Mouse (Mus musculus) thymus, postnatal 36 days (tissue): ENCODE results near the gene Ppard.
"Not testable (repeated sequence)": the region's sequence is repeated elsewhere in the genome, so short reads cannot be mapped to it uniquely, and the experiment has no call there.

Experiments
- DNase-seq, 2 experiments: peaks; one replicate each; pipeline ENCODE4 v3.0.0; 2022; ENCODE audit warnings: mixed read lengths in 2 of 2

The Ppard gene

GRCm38 (mm10) chr17:28232475-28233060 lies at the start of gene Ppard:
Ppard (plus strand) TSS chr17:28232700.
- peak; percentile 97 to 99 for DNase-seq

DNA sequence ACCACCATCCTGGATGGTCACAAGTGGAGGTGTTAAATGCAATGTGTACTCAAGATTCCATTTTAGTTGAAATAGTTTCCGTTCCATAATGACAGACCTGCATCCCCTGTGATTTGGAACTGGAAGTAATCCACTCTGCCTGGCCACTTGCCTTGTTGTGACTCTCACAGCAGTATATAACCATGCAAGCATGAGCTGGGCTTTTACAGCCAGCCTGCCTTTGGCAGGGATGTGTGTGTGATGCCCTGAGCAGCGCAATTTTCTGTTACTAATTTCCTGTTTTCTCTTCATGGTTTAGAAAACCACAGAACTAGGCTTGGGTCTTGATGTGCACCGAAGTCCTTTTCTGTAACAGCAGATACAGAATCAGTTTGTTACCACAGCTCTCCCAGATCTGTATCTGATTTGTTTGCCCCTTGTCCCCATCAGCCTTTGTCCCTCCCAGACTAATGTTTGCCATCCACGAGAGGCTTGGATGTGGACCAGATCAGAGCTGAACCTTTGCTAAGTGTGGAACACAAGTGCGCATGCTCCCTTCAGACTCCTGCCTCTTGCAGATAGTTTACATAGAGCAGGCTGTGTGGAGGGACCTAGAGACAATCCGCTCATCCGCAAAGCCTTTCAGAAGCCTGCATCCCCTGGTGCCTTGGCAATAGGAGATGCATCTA lies 47.4 kb upstream of the Ppard start:
- no peak for DNase-seq

GRCm38 (mm10) chr17:28188313-28188712 lies 44.2 kb upstream of the Ppard start:
- DNase-seq: no peak

GRCm38 (mm10) chr17:28192754-28193153 lies 39.7 kb upstream of the Ppard start:
- no peak for DNase-seq

DNA sequence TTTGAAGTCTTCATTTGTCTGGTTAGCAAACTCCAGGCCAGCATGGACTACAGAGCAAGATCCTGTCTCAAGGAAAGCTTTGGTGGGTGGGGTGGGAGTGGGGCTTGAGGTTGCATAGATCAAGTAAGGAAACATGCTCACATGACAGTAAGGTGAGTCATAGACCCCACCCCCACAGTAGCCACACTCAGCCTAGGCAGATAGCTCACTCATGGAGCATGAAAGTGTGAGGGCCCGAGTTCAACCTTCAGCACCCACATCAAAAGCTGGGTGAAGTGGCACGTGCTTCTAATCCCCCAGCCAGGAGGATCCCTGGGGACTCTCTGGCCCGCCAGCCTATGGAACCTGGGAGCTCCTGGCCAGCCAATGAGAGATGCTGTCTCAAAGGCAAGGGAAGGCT lies 38.9 kb upstream of the Ppard start:
- no peak for DNase-seq

DNA sequence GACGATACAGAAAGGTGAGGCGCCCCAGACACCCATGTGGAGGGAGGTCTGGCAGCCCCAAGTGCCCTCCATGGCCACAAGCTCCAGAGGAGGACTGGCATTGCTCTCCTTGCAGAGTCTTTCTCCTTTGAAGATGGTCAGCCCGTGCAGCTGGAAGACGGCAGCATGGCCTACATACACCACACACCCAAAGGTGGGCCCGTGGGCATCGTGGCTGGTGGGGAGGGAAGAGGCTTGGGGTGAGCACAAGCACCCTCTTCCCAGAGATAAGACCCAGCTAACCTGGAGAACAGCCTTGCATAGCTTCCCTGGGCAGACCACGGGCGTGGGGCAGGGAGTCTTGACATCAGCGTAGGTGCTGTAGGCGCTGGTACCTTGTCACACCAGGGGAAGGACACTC lies 37.5 kb upstream of the Ppard start:
- DNase-seq: no peak

GRCm38 (mm10) chr17:28197646-28198045 lies 34.9 kb upstream of the Ppard start:
- peak in 1 of 2 experiments; percentile 10 for DNase-seq

DNA sequence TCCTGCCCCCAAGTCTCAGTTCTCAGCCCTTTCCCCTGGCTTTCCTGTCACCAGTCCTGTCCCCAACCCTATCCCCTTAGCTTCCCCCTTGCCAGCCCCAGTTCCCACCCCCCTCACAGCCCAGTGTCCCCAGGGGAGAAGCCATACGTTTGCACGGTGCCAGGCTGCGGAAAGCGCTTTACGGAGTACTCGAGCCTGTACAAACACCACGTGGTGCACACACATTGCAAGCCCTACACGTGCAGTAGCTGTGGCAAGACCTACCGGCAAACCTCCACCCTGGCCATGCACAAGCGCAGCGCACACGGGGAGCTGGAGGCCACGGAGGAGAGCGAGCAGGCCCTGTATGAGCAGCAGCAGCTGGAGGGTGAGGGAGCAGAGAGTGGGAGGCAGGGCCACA lies 30.5 kb upstream of the Ppard start:
- DNase-seq: no peak

DNA sequence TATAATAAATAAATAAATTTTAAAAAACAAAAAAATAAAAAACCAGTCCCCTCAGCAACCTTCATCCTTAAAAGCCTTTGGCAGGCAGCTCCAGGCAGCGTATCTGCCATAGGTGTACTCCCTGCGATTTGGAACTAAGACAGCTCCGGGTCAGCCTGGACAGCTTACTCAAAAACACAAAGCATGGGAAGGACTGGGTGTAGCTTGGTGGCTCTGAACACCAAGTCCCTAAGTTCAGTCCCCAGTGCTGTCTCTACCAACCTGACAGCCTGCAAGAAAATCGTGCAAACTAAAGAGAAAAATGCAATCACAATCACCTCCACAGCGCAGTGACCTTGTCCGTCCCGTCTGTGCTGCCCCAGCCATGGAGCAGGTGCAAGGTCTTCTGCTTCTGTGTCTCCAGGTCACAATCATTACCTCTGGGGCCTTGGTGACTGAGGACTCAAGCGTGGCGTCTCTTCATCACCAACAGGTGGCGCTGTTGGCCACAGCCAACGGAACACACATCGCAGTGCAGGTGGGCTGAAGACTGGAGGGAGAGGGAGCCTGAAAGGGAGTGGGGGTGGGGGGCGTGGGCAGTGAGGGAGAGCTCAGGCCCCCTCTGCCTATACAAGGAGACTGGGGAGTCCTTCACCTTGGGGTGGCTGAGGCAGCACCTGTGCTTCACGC lies 28.3 kb upstream of the Ppard start:
- DNase-seq: peak; percentile 74 to 79

GRCm38 (mm10) chr17:28205443-28205842 lies 27.1 kb upstream of the Ppard start:
- DNase-seq: peak in 1 of 2 experiments; percentile 32

- peak in 1 of 2 experiments; percentile 70 for DNase-seq
Observed at GRCm38 (mm10) chr17:28207092-28207491, 25.4 kb upstream of the Ppard start.

DNA sequence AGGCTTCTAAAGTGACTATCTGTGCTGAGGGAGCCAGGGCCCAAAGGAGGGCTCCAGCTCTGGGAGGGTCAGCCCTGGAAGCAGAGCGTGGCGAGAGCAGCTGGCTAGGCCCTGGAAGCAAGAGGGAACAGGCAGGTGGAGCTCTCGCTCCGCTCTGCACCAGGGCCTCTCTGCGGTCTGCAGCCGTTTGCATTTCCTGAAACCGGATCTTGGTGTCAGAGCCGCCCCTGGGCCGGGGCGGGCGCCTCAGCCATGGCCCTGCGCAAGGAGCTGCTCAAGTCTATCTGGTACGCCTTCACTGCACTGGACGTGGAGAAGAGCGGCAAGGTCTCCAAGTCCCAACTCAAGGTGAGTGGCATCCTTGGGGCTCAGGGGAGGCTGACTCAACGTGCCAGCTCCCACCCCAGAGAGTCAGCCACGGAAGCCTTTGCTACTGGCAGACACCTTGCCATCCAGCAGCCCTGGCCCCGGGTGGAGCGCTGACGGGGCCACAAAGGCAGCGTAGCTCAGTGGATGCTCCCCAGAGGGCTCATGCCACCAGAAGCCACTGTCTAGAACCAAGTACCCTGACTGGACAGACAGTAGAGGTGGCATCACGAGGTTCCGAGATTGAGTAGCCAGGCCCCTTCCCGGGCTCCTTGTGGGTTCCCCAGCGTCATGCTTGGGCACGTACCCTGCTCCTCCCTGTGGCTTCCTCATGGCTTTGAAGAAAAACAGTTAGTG lies 24.7 kb upstream of the Ppard start, which contains the start of gene Def6:
Def6 (plus strand) TSS at position 188 of the 723 bp plus-strand sequence.
- peak; percentile 88 to 91 for DNase-seq

GRCm38 (mm10) chr17:28208314-28208612 lies 24.2 kb upstream of the Ppard start:
- no peak for DNase-seq

- peak; percentile 40 to 57 for DNase-seq
Observed at GRCm38 (mm10) chr17:28209457-28210110, 22.9 kb upstream of the Ppard start.

- peak; percentile 77 to 87 for DNase-seq
Observed at GRCm38 (mm10) chr17:28211921-28212341, 20.6 kb upstream of the Ppard start.

- peak in 1 of 2 experiments; percentile 22 for DNase-seq
Observed at GRCm38 (mm10) chr17:28212391-28212790, 20.1 kb upstream of the Ppard start.

GRCm38 (mm10) chr17:28213236-28213635 lies 19.3 kb upstream of the Ppard start:
- no peak for DNase-seq

GRCm38 (mm10) chr17:28216791-28217190 lies 15.7 kb upstream of the Ppard start:
- no peak for DNase-seq

GRCm38 (mm10) chr17:28217721-28218649 lies 14.5 kb upstream of the Ppard start:
- DNase-seq: peak; percentile 81 to 89

DNA sequence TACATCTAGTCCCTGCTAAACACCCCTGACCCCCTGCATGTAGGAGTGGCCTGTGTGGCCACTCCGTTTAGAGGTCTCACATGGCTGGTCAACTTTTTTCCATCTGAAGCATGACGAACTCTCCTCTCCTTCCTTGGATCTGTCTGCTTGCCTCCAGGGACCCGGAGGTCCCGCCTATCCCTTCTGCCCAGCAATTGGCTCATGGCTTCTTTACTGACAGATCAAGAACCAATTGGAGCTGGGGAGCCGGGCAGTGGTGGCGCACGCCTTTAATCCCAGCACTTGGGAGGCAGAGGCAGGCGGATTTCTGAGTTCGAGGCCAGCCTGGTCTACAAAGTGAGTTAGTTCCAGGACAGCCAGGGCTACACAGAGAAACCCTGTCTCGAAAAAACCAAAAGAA lies 10.0 kb upstream of the Ppard start:
- not testable (repeated sequence) for DNase-seq

- peak; percentile 94 to 96 for DNase-seq
Observed at GRCm38 (mm10) chr17:28223561-28224391, 8.7 kb upstream of the Ppard start.
